Mouse (Mus musculus) heart, postnatal 0 days (tissue): ENCODE results near the gene Triml2.

ENCODE experiments used
- CTCF ChIP-seq: IDR thresholded peaks from 2 replicates; pipeline ENCODE4 v1.5.1; 2016; ENCODE audit warnings: antibody characterized with exemption, control low read depth, low read depth
- EP300 ChIP-seq: IDR thresholded peaks from 2 replicates; pipeline ENCODE4 v1.6.1; 2016; ENCODE audit warnings: antibody characterized with exemption, low read depth

GRCm38 (mm10) chr8:43141386-43141785 lies 39.0 kb upstream of the Triml2 start, which contains the start of gene Triml1:
- TF ChIP-seq CTCF, result no peak
- TF ChIP-seq EP300, result no peak
